Mouse (Mus musculus) stomach, postnatal 0 days (tissue): ENCODE data around the gene Edar. TPM values are rescaled to one million over a fixed set of nuclear protein-coding genes. Genes with fewer than 3 reads are reported as not detected.
A peak's percentile ranks its signal among the peaks of the same experiment; 100 is the strongest.

ENCODE experiments used
- ATAC-seq: fragments of 200-750 bp; cut with Nextera tagmentation; 2 replicates; pipeline ENCODE4 v1.8.0; 2017; ENCODE audit not compliant: low FRiP score, low TSS enrichment
- DNase-seq: peaks from one replicate; pipeline ENCODE4 v3.0.0-alpha.2; 2016; ENCODE audit warnings: low spot score
- H3K27ac ChIP-seq: fragments of 300-500 bp; sonication (generic); replicated peaks from 2 replicates; pipeline ENCODE4 v1.5.1; 2014; ENCODE audit warnings: mild to moderate bottlenecking, control low read depth
- H3K27me3 ChIP-seq: fragments of 300-500 bp; sonication (generic); 2 replicates; pipeline ENCODE4 v1.6.1; 2014; ENCODE audit warnings: low read length; ENCODE audit not compliant: control insufficient read depth, insufficient read depth
- H3K36me3 ChIP-seq: fragments of 300-500 bp; sonication (generic); 2 replicates; pipeline ENCODE4 v1.6.1; 2014; ENCODE audit warnings: low read length, mixed read lengths; ENCODE audit not compliant: control insufficient read depth, insufficient read depth
- H3K4me1 ChIP-seq: fragments of 300-500 bp; sonication (generic); replicated peaks from 2 replicates; pipeline ENCODE4 v1.6.1; 2014; ENCODE audit warnings: antibody characterized with exemption; ENCODE audit not compliant: control insufficient read depth, insufficient read depth
- H3K4me2 ChIP-seq: fragments of 300-500 bp; sonication (generic); replicated peaks from 2 replicates; pipeline ENCODE4 v1.6.1; 2014; ENCODE audit warnings: low read depth, mild to moderate bottlenecking, control low read depth, moderate library complexity
- H3K4me3 ChIP-seq: fragments of 300-500 bp; sonication (generic); 2 replicates; pipeline ENCODE4 v1.5.1; 2014; ENCODE audit warnings: low read depth, low read length, control low read depth
- H3K9ac ChIP-seq: fragments of 300-500 bp; sonication (generic); 2 replicates; pipeline ENCODE4 v1.6.1; 2014; ENCODE audit warnings: mild to moderate bottlenecking, low read length, control low read depth, mixed read lengths
- H3K9me3 ChIP-seq: fragments of 300-500 bp; sonication (generic); 2 replicates; pipeline ENCODE4 v1.6.1; 2016; ENCODE audit warnings: low read length; ENCODE audit not compliant: control insufficient read depth
- CTCF ChIP-seq: IDR thresholded peaks from 2 replicates; pipeline ENCODE4 v1.5.1; 2016; ENCODE audit warnings: antibody characterized with exemption, low read depth, mild to moderate bottlenecking, moderate library complexity
- EP300 ChIP-seq: optimal IDR thresholded peaks from 2 replicates; pipeline ENCODE3; 2016; ENCODE audit warnings: antibody characterized with exemption
- WGBS: fragments of 180-500 bp; shearing (Covaris S2); extraction: QIAGEN DNeasy Blood & Tissue Kit; methylation state at CpG from one replicate; pipeline ENCODE4 v1.1.7; 2014; 5-methylcytosine and 5-hydroxymethylcytosine counted together
- polyA plus RNA-seq: library from polyadenylated mRNA; unstranded; fragments of >200 nt; fragmentation: Nextera tagmentation; extraction: Ambion mirVana; gene quantifications from 2 replicates; pipeline ENCODE4 v1.2.1, GENCODE M21; 2015

The Edar gene
- polyA plus RNA-seq, 1 experiment from 2014 or later: 0.64 TPM

GRCm38 (mm10) chr10:58652418-58653394 lies 22.7 kb downstream of the Edar start:
- H3K4me2 ChIP-seq: 0 out of 2 replicates have a peak overlapping the region, but pooled peaks have one; percentile 36
- 0 out of 2 replicates have a peak, but pooled peaks have one; percentile 13 for ATAC-seq
- H3K9me3 ChIP-seq: no peaks in the 10 kb centered on the region
- H3K36me3 ChIP-seq: no peaks in the 10 kb centered on the region
- H3K27ac ChIP-seq: peak overlapping the region; percentile 58; the same call in 1 of the 2 replicates
- H3K4me3 ChIP-seq: no peak overlapping the region
- H3K4me1 ChIP-seq: no peaks in the 10 kb centered on the region; the same call in 1 of the 2 replicates
- no peaks in the 10 kb centered on the region for H3K27me3 ChIP-seq
- H3K9ac ChIP-seq: no peak overlapping the region
- WGBS: 28% methylated on average over 10 of the region's 10 CpGs
- TF ChIP-seq CTCF: no peak
- TF ChIP-seq EP300: no peak
- no peak for DNase-seq

GRCm38 (mm10) chr10:58652045-58652417 lies 23.4 kb downstream of the Edar start:
- DNase-seq: no peak
- Histone ChIP-seq H3K27ac (no peak overlapping the region), H3K4me3 (no peak overlapping the region), H3K4me1 (no peaks in the 10 kb centered on the region; the same call in 1 of the 2 replicates), H3K9ac (no peak overlapping the region), H3K27me3 (no peaks in the 10 kb centered on the region), H3K4me2 (peak overlapping the region; percentile 36), H3K9me3 (no peaks in the 10 kb centered on the region), H3K36me3 (no peaks in the 10 kb centered on the region)
- ATAC-seq: no peak
- TF ChIP-seq CTCF (no peak), EP300 (no peak)
- 4% methylated on average over 9 of the region's 9 CpGs for WGBS

DNA sequence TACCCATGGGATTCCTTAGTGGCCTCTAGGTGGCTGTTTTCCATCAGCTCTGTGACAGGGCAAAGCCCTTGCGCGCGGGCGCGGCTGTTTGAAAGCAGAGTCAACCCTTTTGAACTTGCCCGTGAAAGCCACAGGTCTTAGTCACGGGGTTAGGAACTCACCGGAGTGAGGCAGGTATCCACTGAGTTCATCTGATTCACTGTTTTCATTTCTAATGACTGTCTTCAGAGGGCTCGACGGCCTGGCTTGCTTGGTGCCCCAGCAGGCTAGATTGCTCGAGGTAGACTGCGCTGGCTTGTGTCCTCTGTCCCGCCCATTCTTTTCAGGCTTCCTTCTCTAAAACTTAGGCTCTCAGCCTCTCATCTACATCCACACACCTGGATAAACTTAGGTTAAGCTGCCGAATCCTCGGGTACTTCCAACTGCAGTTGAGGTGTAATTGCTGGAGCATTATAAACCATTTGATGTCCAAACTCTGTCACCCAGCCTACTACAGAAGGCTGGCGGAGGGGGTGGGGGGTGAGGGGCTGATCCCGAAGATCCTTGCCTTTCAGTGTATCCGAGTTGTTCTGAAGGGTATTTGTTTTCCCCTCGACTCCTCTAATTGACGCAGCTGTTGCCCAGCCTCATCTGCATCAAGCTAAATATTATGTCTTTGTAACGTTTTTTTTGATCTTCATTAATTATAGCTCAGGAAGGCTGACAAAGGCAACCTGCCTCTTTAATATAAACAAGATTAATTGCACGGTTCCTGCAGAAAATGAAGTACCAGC lies 24.0 kb downstream of the Edar start:
- ATAC-seq (peak; percentile 73), DNase-seq (peak; percentile 47)
- peak overlapping the region; percentile 36 for H3K4me2 ChIP-seq
- peak overlapping the region; percentile 3; the same call in 1 of the 2 replicates for H3K27ac ChIP-seq
- no peaks in the 10 kb centered on the region for H3K36me3 ChIP-seq
- no peaks in the 10 kb centered on the region; the same call in 1 of the 2 replicates for H3K4me1 ChIP-seq
- no peak overlapping the region for H3K9ac ChIP-seq
- 11% methylated on average over 22 of the region's 22 CpGs for WGBS
- H3K4me3 ChIP-seq: no peak overlapping the region
- no peaks in the 10 kb centered on the region for H3K9me3 ChIP-seq
- H3K27me3 ChIP-seq: no peaks in the 10 kb centered on the region
- TF ChIP-seq CTCF (peak; percentile 38), EP300 (no peak)

GRCm38 (mm10) chr10:58648787-58649186 lies 26.7 kb downstream of the Edar start:
- ATAC-seq (no peak), DNase-seq (no peak)
- whole genome bisulfite sequencing: 71% methylated on average over 5 of the region's 5 CpGs
- Histone ChIP-seq H3K4me1 (no peaks in the 10 kb centered on the region; the same call in 1 of the 2 replicates), H3K9me3 (no peaks in the 10 kb centered on the region), H3K36me3 (no peaks in the 10 kb centered on the region), H3K4me3 (no peak overlapping the region), H3K4me2 (no peak overlapping the region), H3K27me3 (no peaks in the 10 kb centered on the region), H3K9ac (no peak overlapping the region), H3K27ac (no peak overlapping the region)
- TF ChIP-seq EP300 (no peak), CTCF (no peak)

- H3K4me2 ChIP-seq: no peak overlapping the region
- DNase-seq (no peak), ATAC-seq (no peak)
- H3K9ac ChIP-seq: no peak overlapping the region
- H3K9me3 ChIP-seq: no peaks in the 10 kb centered on the region
- H3K36me3 ChIP-seq: no peaks in the 10 kb centered on the region
- TF ChIP-seq EP300 (no peak), CTCF (no peak)
- H3K4me3 ChIP-seq: no peak overlapping the region
- 42% methylated on average over 5 of the region's 5 CpGs for WGBS
- no peak overlapping the region for H3K27ac ChIP-seq
- no peaks in the 10 kb centered on the region for H3K4me1 ChIP-seq
- no peaks in the 10 kb centered on the region for H3K27me3 ChIP-seq
Measured at GRCm38 (mm10) chr10:58644671-58645070, 30.8 kb downstream of the Edar start.
